Mouse (Mus musculus) MEL (cell line): ENCODE measurements around the gene Ccdc194.

Experiments
- BHLHE40 ChIP-seq: IDR thresholded peaks from 2 replicates; pipeline ENCODE4 v1.6.1; 2012; ENCODE audit warnings: low read depth, mild to moderate bottlenecking, inconsistent platforms, low read length, improper control_type of control experiment, borderline replicate concordance
- CTCF ChIP-seq, 3 experiments: IDR thresholded peaks in 2 of 3; conservative IDR thresholded peaks in 1 of 3; 2 replicates each; pipeline ENCODE4 v1.5.1; 2011 to 2012; ENCODE audit warnings: low read length in 3 of 3, low read depth in 2 of 3, mild to moderate bottlenecking in 2 of 3, improper control_type of control experiment in 1 of 3, inconsistent platforms in 1 of 3, mixed read lengths in 1 of 3, moderate library complexity in 1 of 3; ENCODE audit not compliant: control insufficient read depth in 1 of 3, insufficient read depth in 1 of 3, poor library complexity in 1 of 3, severe bottlenecking in 1 of 3
- GABPA ChIP-seq: IDR thresholded peaks from 2 replicates; pipeline ENCODE4 v1.6.1; 2012; ENCODE audit warnings: low read depth, mild to moderate bottlenecking, inconsistent platforms, low read length, improper control_type of control experiment, moderate library complexity
- MAFK ChIP-seq: IDR thresholded peaks from 2 replicates; pipeline ENCODE4 v1.6.1; 2011; ENCODE audit warnings: low read depth, mild to moderate bottlenecking, low read length, improper control_type of control experiment, borderline replicate concordance
- MAX ChIP-seq: IDR thresholded peaks from 2 replicates; pipeline ENCODE4 v1.6.1; 2011; ENCODE audit warnings: low read length, improper control_type of control experiment
- NELFE ChIP-seq: IDR thresholded peaks from 2 replicates; pipeline ENCODE4 v1.6.1; 2011; ENCODE audit warnings: low read depth, low read length, improper control_type of control experiment
- POLR2AphosphoS2 ChIP-seq: IDR thresholded peaks from 2 replicates; pipeline ENCODE4 v1.6.1; 2011; ENCODE audit warnings: low read length, improper control_type of control experiment
- POLR2AphosphoS5 ChIP-seq: IDR thresholded peaks from 2 replicates; pipeline ENCODE4 v1.6.1; 2012; ENCODE audit warnings: low read depth, borderline replicate concordance, mild to moderate bottlenecking, inconsistent platforms, low read length, moderate library complexity, mixed read lengths
- TAL1 ChIP-seq: IDR thresholded peaks from 2 replicates; pipeline ENCODE4 v1.6.1; 2012; ENCODE audit warnings: mild to moderate bottlenecking, inconsistent platforms, low read length, moderate library complexity, mixed read lengths
- ZC3H11A ChIP-seq: IDR thresholded peaks from 2 replicates; pipeline ENCODE4 v1.6.1; 2012; ENCODE audit warnings: low read depth, mild to moderate bottlenecking, inconsistent platforms, low read length, improper control_type of control experiment
- ZKSCAN1 ChIP-seq: IDR thresholded peaks from 2 replicates; pipeline ENCODE4 v1.6.1; 2012; ENCODE audit warnings: low read depth, mild to moderate bottlenecking, inconsistent platforms, low read length, improper control_type of control experiment, moderate library complexity
- ZNF384 ChIP-seq: IDR thresholded peaks from 2 replicates; pipeline ENCODE4 v1.6.1; 2012; ENCODE audit warnings: low read depth, mild to moderate bottlenecking, inconsistent platforms, low read length, improper control_type of control experiment

- TF ChIP-seq GABPA (no peak), TAL1 (no peak), MAFK (no peak), ZKSCAN1 (no peak), ZNF384 (no peak), NELFE (peak; percentile 46; the same call in 1 of the 2 replicates), CTCF (IDR thresholded peaks at IDR 0.05 in 2 of 3, conservative IDR thresholded peaks at IDR 0.05 in 1 of 3; ENCODE audit: control insufficient read depth in 1 of 3, insufficient read depth in 1 of 3, low read depth in 2 of 3, low read length in 3 of 3, poor library complexity in 1 of 3, severe bottlenecking in 1 of 3) (no peak), ZC3H11A (no peak), POLR2AphosphoS5 (no peak), POLR2AphosphoS2 (no peak), BHLHE40 (no peak), MAX (no peak)
Observed at GRCm38 (mm10) chr8:71485142-71486135, 40.1 kb downstream of the Ccdc194 start, which contains the start of gene Ano8.
